Mouse (Mus musculus): ENCODE results near the gene Dchs1.

GRCm38 (mm10) chr7:105806716-105807115 lies 19.3 kb upstream of the Dchs1 start:
- TF ChIP-seq CTCF (IDR thresholded peaks at IDR 0.05; ENCODE audit: borderline replicate concordance, insufficient read depth, low read depth, low read length) (no peak), POLR2A (IDR thresholded peaks at IDR 0.05; ENCODE audit: borderline replicate concordance, insufficient read depth, low read length) (no peak)

Data from cerebellum, adult 2 months (tissue).